Mouse (Mus musculus) thymus, postnatal 4 days (tissue): ENCODE measurements around the gene Srf.
"Not testable (repeated sequence)": the region's sequence is repeated elsewhere in the genome, so short reads cannot be mapped to it uniquely, and the experiment has no call there.

Source experiments
- DNase-seq: peaks from one replicate; pipeline ENCODE4 v3.0.0; 2021

Gene Srf

GRCm38 (mm10) chr17:46555673-46556583, at the start of gene Srf:
Srf (minus strand) TSS chr17:46556175.
- DNase-seq, result peak; percentile 93

GRCm38 (mm10) chr17:46605126-46605525, 49.2 kb upstream of the Srf start:
- no peak for DNase-seq

GRCm38 (mm10) chr17:46603229-46603628, 47.3 kb upstream of the Srf start:
- DNase-seq, result no peak

GRCm38 (mm10) chr17:46602212-46602611, 46.2 kb upstream of the Srf start:
- DNase-seq, result no peak

GRCm38 (mm10) chr17:46600569-46600968, 44.6 kb upstream of the Srf start:
- DNase-seq, result no peak

GRCm38 (mm10) chr17:46598963-46599362, 43.0 kb upstream of the Srf start:
- no peak for DNase-seq

GRCm38 (mm10) chr17:46597956-46598355, 42.0 kb upstream of the Srf start:
- DNase-seq, result no peak

GRCm38 (mm10) chr17:46595336-46595735, 39.4 kb upstream of the Srf start:
- no peak for DNase-seq

- no peak for DNase-seq
Observed at GRCm38 (mm10) chr17:46594606-46595005, 38.6 kb upstream of the Srf start.

- no peak for DNase-seq
Observed at GRCm38 (mm10) chr17:46593124-46593523, 37.1 kb upstream of the Srf start.

- DNase-seq, result no peak
Observed at GRCm38 (mm10) chr17:46591406-46591805, 35.4 kb upstream of the Srf start.

GRCm38 (mm10) chr17:46590439-46590838, 34.5 kb upstream of the Srf start:
- DNase-seq, result no peak

- no peak for DNase-seq
Observed at GRCm38 (mm10) chr17:46589635-46590314, 33.8 kb upstream of the Srf start.

GRCm38 (mm10) chr17:46588913-46589312, 32.9 kb upstream of the Srf start:
- no peak for DNase-seq

- peak; percentile 52 for DNase-seq
Observed at GRCm38 (mm10) chr17:46588173-46588572, 32.2 kb upstream of the Srf start.

GRCm38 (mm10) chr17:46586327-46586726, 30.4 kb upstream of the Srf start:
- no peak for DNase-seq

- no peak for DNase-seq
Observed at GRCm38 (mm10) chr17:46578650-46579049, 22.7 kb upstream of the Srf start.

GRCm38 (mm10) chr17:46576070-46576469, 20.1 kb upstream of the Srf start:
- DNase-seq, result peak; percentile 79

- no peak for DNase-seq
Observed at GRCm38 (mm10) chr17:46574535-46574934, 18.6 kb upstream of the Srf start.

- no peak for DNase-seq
Observed at GRCm38 (mm10) chr17:46571005-46571404, 15.0 kb upstream of the Srf start.

GRCm38 (mm10) chr17:46559146-46559545, 3.2 kb upstream of the Srf start:
- no peak for DNase-seq

- DNase-seq, result no peak
Observed at GRCm38 (mm10) chr17:46558151-46558550, 2.2 kb upstream of the Srf start.

- not testable (repeated sequence) for DNase-seq
Observed at GRCm38 (mm10) chr17:46557321-46557720, 1.3 kb upstream of the Srf start.

- DNase-seq, result peak; percentile 76
Observed at GRCm38 (mm10) chr17:46556584-46556945, 590 bp upstream of the Srf start.
